Mouse (Mus musculus): ENCODE results near the gene Meis1.

GRCm38 (mm10) chr11:18876886-18877625 is 141.7 kb downstream of the Meis1 start:
- TF ChIP-seq GATA2 (IDR thresholded peaks at IDR 0.05; ENCODE audit: borderline replicate concordance, low read depth, low read length) (no peak), CTCF (IDR thresholded peaks at IDR 0.05; ENCODE audit: low read depth, low read length) (no peak)
